Mouse (Mus musculus): ENCODE measurements around the gene Slc45a1. TPM values are rescaled to one million over a fixed set of nuclear protein-coding genes. Genes with fewer than 3 reads are reported as not detected.
"Not testable (repeated sequence)": the region's sequence is repeated elsewhere in the genome, so short reads cannot be mapped to it uniquely, and the experiment has no call there.

Slc45a1 gene
- polyA plus RNA-seq, 1 experiment from 2014 or later, result 44.7 TPM

DNA sequence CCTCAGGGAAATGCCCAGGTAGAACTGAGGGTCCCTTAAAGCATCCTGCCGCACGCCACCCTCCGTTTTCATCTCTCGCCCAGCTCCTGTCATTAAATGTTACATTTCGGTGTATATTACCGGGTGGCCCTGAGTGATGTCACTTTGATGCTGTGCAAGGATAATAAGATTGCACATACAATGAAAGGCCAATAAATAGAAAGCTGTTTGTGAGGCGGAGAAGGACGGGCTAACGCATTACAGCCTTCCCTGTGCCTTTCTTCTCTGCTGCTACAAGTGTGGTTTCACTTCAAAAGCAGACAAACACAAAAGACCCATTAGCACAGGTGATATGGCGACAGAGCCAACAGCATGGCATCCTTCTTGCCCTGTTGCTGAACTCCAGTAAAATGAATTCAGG lies 50.5 kb downstream of the Slc45a1 start:
- ATAC-seq, result no peak
- no peak overlapping the region for H3K4me2 ChIP-seq (ENCODE audit: low read length)
- peaks cover 35% of the 10 kb centered on the region for H3K4me1 ChIP-seq (ENCODE audit: control insufficient read depth, insufficient read depth, low read length)
- peak overlapping the region; percentile 70 for H3K27ac ChIP-seq (ENCODE audit: low read length)
- no peak overlapping the region for H3K4me3 ChIP-seq (ENCODE audit: low read depth, low read length)
- 49% methylated on average over 10 of the region's 10 CpGs for WGBS
- H3K36me3 ChIP-seq (ENCODE audit: control insufficient read depth, insufficient read depth, low read length), result no peaks in the 10 kb centered on the region
- 0 out of 2 replicates have a peak overlapping the region, but pooled peaks have one; percentile 25 for H3K9ac ChIP-seq (ENCODE audit: low read depth, low read length)
- H3K9me3 ChIP-seq (replicated peaks; ENCODE audit: control insufficient read depth, low read length, poor library complexity, severe bottlenecking), result no peaks in the 10 kb centered on the region
- no peaks in the 10 kb centered on the region for H3K27me3 ChIP-seq (ENCODE audit: control insufficient read depth, insufficient read depth, low read depth, low read length)

DNA sequence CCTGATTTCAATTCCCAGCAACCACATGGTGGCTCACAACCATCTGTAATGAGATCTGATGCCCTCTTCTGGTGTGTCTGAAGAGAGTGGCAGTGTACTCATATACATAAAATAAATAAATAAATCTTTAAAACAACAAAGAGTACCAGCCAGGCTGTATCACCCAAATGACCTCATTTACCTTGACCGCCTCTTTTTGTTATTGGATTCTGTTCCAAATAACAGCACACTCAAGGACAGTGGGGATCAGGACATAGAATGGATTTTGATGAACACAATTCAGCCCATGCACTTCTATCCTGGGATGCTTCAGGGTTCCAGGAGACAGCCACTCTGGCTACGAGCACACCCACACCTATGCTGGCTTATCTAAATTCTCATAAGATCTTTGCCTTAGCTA lies 51.5 kb downstream of the Slc45a1 start:
- H3K9ac ChIP-seq (ENCODE audit: low read depth, low read length); H3K36me3 ChIP-seq (ENCODE audit: control insufficient read depth, insufficient read depth, low read length); H3K9me3 ChIP-seq (replicated peaks; ENCODE audit: control insufficient read depth, low read length, poor library complexity, severe bottlenecking); ATAC-seq; H3K27me3 ChIP-seq (ENCODE audit: control insufficient read depth, insufficient read depth, low read depth, low read length); H3K4me2 ChIP-seq (ENCODE audit: low read length); H3K4me3 ChIP-seq (ENCODE audit: low read depth, low read length): not testable (repeated sequence)
- 0 out of 2 replicates have a peak overlapping the region, but pooled peaks have one; percentile 15 for H3K27ac ChIP-seq (ENCODE audit: low read length)
- 88% methylated on average over 2 of the region's 2 CpGs for WGBS
- peaks cover 26% of the 10 kb centered on the region for H3K4me1 ChIP-seq (ENCODE audit: control insufficient read depth, insufficient read depth, low read length)

DNA sequence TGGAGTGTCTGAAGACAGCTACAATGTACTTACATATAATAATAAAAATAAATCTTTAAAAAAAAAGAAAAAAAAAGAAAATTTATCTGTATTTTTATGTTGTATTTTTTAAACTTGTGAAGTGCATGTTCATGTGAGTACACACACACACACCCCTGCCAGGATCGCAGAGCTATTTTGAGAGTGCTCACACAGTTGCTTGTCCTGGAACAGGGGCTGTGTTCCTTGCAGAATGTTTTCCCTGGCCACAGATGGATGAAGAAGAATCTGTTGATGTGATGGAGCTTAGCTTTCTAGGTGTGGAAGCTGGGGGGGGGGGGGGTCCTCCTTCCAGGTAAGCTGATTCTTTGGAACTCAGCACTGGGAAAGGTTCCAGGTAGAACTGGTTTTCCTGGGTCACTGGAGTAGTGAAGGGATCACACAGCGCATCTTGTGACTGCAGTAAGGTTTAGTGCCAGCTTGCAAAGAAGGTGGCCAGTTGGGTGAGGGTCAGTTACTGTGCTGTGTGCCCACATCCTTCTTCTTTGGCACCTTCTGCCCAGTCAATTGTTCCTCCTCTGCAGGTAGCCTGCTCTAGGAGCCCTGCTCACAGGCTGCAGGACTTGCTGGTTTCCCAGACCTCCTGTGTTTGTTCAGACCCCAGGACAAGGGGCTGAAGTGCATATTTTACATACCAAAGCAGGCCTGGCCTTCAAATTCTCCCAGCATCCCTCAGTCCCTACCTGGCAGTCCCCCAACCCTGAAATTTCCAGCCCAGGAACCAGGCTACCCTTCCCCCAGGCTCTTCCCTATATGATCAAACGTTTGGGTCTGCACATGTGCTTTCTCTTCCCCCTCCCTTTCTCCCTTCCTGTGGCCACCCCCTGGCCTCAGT lies 52.6 kb downstream of the Slc45a1 start:
- no peak for ATAC-seq
- WGBS, result 85% methylated on average over 3 of the region's 3 CpGs

DNA sequence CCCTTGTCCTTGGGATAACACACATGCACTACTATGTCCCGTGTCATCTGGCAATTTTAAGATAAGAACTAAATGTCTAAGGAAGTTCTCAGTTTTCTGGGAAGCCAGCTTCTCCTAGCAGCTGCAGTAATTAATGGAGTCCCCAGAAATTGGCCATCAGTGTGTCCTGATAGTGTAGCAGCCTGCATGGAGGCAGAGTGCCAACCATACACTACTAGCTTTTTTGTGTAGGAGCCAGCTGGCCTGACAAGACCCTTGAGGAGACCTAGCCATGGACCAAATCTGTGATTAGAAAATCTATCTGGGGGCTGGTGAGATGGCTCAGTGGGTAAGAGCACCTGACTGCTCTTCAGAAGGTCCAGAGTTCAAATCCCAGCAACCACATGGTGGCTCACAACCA lies 53.3 kb downstream of the Slc45a1 start:
- H3K4me1 ChIP-seq (ENCODE audit: control insufficient read depth, insufficient read depth, low read length), result peaks cover 21% of the 10 kb centered on the region
- ATAC-seq, result no peak
- H3K9me3 ChIP-seq (replicated peaks; ENCODE audit: control insufficient read depth, low read length, poor library complexity, severe bottlenecking), result no peaks in the 10 kb centered on the region
- H3K27ac ChIP-seq (ENCODE audit: low read length), result 0 out of 2 replicates have a peak overlapping the region, but pooled peaks have one; percentile 33
- 83% methylated on average over 1 of the region's 1 CpGs for WGBS
- no peak overlapping the region for H3K4me2 ChIP-seq (ENCODE audit: low read length)
- H3K4me3 ChIP-seq (ENCODE audit: low read depth, low read length), result no peak overlapping the region
- H3K36me3 ChIP-seq (ENCODE audit: control insufficient read depth, insufficient read depth, low read length), result no peaks in the 10 kb centered on the region
- H3K27me3 ChIP-seq (ENCODE audit: control insufficient read depth, insufficient read depth, low read depth, low read length), result no peaks in the 10 kb centered on the region
- no peak overlapping the region for H3K9ac ChIP-seq (ENCODE audit: low read depth, low read length)

More for the DNA sequence above, 52.6 kb downstream of the Slc45a1 start:
- no peaks in the 10 kb centered on the region for H3K36me3 ChIP-seq (ENCODE audit: control insufficient read depth, insufficient read depth, low read length)
- H3K27ac ChIP-seq (ENCODE audit: low read length), result peak overlapping the region; percentile 38
- H3K4me3 ChIP-seq (ENCODE audit: low read depth, low read length), result no peak overlapping the region
- no peak overlapping the region for H3K9ac ChIP-seq (ENCODE audit: low read depth, low read length)
- H3K4me2 ChIP-seq (ENCODE audit: low read length), result no peak overlapping the region
- H3K27me3 ChIP-seq (ENCODE audit: control insufficient read depth, insufficient read depth, low read depth, low read length), result no peaks in the 10 kb centered on the region
- no peaks in the 10 kb centered on the region for H3K9me3 ChIP-seq (replicated peaks; ENCODE audit: control insufficient read depth, low read length, poor library complexity, severe bottlenecking)
- peaks cover 21% of the 10 kb centered on the region for H3K4me1 ChIP-seq (ENCODE audit: control insufficient read depth, insufficient read depth, low read length)

DNA sequence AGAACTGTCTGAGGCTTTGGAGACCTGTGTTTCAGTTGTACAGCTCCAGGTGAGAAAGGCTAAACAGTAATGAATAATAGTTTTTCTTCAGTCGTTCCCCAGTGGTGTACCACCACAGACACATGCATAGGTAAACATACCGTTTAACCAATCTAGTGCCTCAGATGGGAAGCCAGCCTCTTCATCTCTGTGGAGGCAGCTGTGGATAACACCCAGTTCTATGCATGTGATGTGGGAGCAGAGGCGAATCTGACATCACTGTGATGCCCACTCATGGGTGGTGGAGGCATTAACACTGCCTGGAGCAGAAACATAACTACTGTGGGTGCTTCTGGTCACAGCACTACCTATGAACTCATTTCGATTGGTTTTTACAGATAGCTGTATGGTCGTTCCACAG lies 56.0 kb downstream of the Slc45a1 start:
- no peak overlapping the region; the same call in 1 of the 2 replicates for H3K27ac ChIP-seq (ENCODE audit: low read length)

DNA sequence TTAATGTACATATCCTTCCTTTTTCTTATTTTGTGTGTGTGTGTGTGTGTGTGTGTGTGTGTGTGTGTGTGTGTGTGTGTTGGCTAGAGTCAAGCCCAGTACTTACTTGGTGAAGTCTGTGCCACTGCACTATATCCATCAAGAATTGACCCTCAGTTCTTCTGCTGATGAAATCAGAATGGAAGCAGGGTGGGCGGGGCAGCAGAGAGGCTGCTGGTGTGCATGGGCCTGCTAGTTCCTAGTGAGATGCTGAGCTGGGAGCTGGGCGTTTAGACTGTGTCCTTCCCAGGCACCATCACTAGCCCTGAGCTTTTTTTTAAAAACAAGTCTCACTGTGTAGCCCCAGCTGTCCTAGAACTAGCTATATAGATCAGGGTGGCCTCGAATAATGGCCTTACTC lies 56.9 kb downstream of the Slc45a1 start:
- H3K4me1 ChIP-seq (ENCODE audit: control insufficient read depth, insufficient read depth, low read length), result peaks cover 26% of the 10 kb centered on the region
- H3K4me2 ChIP-seq (ENCODE audit: low read length), result no peak overlapping the region
- ATAC-seq, result no peak
- H3K4me3 ChIP-seq (ENCODE audit: low read depth, low read length), result no peak overlapping the region
- no peak overlapping the region for H3K9ac ChIP-seq (ENCODE audit: low read depth, low read length)
- no peaks in the 10 kb centered on the region for H3K9me3 ChIP-seq (replicated peaks; ENCODE audit: control insufficient read depth, low read length, poor library complexity, severe bottlenecking)
- no peaks in the 10 kb centered on the region for H3K36me3 ChIP-seq (ENCODE audit: control insufficient read depth, insufficient read depth, low read length)
- 82% methylated on average over 3 of the region's 3 CpGs for WGBS
- no peaks in the 10 kb centered on the region for H3K27me3 ChIP-seq (ENCODE audit: control insufficient read depth, insufficient read depth, low read depth, low read length)
- no peak overlapping the region for H3K27ac ChIP-seq (ENCODE audit: low read length)

More for the DNA sequence above, 56.0 kb downstream of the Slc45a1 start:
- no peaks in the 10 kb centered on the region for H3K36me3 ChIP-seq (ENCODE audit: control insufficient read depth, insufficient read depth, low read length)
- no peaks in the 10 kb centered on the region for H3K27me3 ChIP-seq (ENCODE audit: control insufficient read depth, insufficient read depth, low read depth, low read length)
- H3K9me3 ChIP-seq (replicated peaks; ENCODE audit: control insufficient read depth, low read length, poor library complexity, severe bottlenecking), result no peaks in the 10 kb centered on the region
- no peak overlapping the region for H3K9ac ChIP-seq (ENCODE audit: low read depth, low read length)
- H3K4me1 ChIP-seq (ENCODE audit: control insufficient read depth, insufficient read depth, low read length), result peaks cover 22% of the 10 kb centered on the region
- H3K4me2 ChIP-seq (ENCODE audit: low read length), result no peak overlapping the region
- H3K4me3 ChIP-seq (ENCODE audit: low read depth, low read length), result no peak overlapping the region
- 89% methylated on average over 5 of the region's 5 CpGs for WGBS
- ATAC-seq, result no peak

DNA sequence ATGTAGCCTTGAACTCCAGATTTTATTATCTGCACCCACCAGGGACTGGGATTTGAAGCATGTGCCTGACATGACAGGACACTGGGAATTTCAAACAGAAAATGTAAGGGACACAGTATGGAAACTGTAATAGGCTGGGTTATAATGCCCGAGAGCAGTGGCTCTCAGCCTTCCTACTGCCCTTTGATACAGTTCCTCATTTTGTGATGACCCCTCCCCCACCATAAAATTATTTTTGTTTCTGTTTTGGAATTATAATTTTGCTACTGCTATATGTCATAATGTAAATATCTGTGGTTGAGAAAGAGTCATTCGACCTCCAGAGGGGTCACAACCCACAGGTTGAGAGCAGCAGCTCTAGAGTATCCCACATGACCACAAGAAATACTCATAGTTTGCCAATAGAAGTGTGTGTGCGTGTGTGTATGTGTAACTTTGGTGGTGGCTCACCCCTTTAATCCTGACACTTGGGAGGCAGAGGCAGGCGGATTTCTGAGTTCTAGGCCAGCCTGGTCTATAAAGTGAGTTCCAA lies 57.6 kb downstream of the Slc45a1 start:
- Histone ChIP-seq H3K9ac (ENCODE audit: low read depth, low read length) (no peak overlapping the region), H3K27me3 (ENCODE audit: control insufficient read depth, insufficient read depth, low read depth, low read length) (no peaks in the 10 kb centered on the region), H3K4me2 (ENCODE audit: low read length) (no peak overlapping the region), H3K4me3 (ENCODE audit: low read depth, low read length) (no peak overlapping the region), H3K9me3 (replicated peaks; ENCODE audit: control insufficient read depth, low read length, poor library complexity, severe bottlenecking) (no peaks in the 10 kb centered on the region), H3K4me1 (ENCODE audit: control insufficient read depth, insufficient read depth, low read length) (peaks cover 21% of the 10 kb centered on the region), H3K27ac (ENCODE audit: low read length) (no peak overlapping the region), H3K36me3 (ENCODE audit: control insufficient read depth, insufficient read depth, low read length) (no peaks in the 10 kb centered on the region)
- no peak for ATAC-seq
- 90% methylated on average over 4 of the region's 4 CpGs for WGBS

DNA sequence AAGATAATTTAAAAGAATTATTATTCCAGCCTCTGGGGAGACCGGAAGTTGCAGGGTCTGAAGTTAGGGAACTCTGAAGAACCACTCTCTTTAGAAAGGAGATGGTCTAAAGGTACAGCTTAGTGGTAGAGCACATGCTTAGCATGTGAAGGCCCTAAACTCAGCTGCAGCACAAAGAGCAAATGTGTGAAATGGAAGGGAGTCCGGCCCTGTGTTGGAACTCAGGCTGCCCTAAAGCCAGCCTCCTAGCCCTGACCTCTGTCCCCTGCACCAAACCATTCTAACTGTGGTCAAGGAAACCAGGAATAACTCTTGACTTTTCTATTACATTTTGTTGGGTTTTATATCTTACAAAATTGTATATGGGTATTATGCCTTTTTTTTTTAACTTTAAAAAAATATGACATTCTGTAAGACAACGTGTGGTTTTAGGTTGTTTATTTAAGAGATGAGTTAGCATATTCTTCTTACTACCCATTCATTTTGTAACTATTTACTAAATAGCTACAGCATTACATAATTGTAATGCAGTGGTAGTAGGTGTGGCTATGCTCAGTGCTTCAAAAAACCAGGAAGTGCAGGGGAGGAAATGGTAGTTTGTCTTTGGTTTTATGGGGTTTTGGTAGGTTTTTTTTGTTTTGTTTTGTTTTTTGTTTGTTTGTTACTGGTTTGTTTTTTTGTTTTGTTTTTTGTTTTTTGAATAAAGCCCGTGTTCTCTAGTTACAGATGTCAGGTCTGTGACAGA lies 58.3 kb downstream of the Slc45a1 start:
- Histone ChIP-seq H3K36me3 (ENCODE audit: control insufficient read depth, insufficient read depth, low read length) (no peaks in the 10 kb centered on the region), H3K9ac (ENCODE audit: low read depth, low read length) (no peak overlapping the region), H3K4me3 (ENCODE audit: low read depth, low read length) (no peak overlapping the region), H3K27ac (ENCODE audit: low read length) (peak overlapping the region; percentile 18; the same call in 1 of the 2 replicates), H3K9me3 (replicated peaks; ENCODE audit: control insufficient read depth, low read length, poor library complexity, severe bottlenecking) (no peaks in the 10 kb centered on the region), H3K4me1 (ENCODE audit: control insufficient read depth, insufficient read depth, low read length) (peaks cover 19% of the 10 kb centered on the region), H3K4me2 (ENCODE audit: low read length) (no peak overlapping the region), H3K27me3 (ENCODE audit: control insufficient read depth, insufficient read depth, low read depth, low read length) (no peaks in the 10 kb centered on the region)
- ATAC-seq, result no peak
- 84% methylated on average over 4 of the region's 4 CpGs for WGBS

All from midbrain, embryonic 16.5 days (tissue).